Mouse (Mus musculus) gastrocnemius, postnatal 14 days (tissue): ENCODE data around the gene Prop1. TPM values are rescaled to one million over a fixed set of nuclear protein-coding genes. Genes with fewer than 3 reads are reported as not detected.

Experiments used
- DNase-seq: peaks from one replicate; pipeline ENCODE4 v3.0.0; 2021; ENCODE audit warnings: mixed read lengths
- intact Hi-C: fragments of 180-260 bp; cut with DNase I; formaldehyde crosslinking; loops from one replicate; pipeline ENCODE4 v1.15.1; 2025; ENCODE audit warnings: low total_unique reads
- long read RNA-seq, 2 experiments: library from polyadenylated mRNA; stranded (forward); transcript quantifications; one replicate each; pipeline ENCODE4 v2.0.0; 2021
- total RNA-seq, 2 experiments: library from RNA; stranded (reverse); gene quantifications; 2 replicates each; pipeline ENCODE4 v1.2.3; 2021

The Prop1 gene
- total RNA-seq, result not detected
- long read RNA-seq, experiment 1, result 0 reads
- long read RNA-seq, experiment 2, result 0 reads

DNA sequence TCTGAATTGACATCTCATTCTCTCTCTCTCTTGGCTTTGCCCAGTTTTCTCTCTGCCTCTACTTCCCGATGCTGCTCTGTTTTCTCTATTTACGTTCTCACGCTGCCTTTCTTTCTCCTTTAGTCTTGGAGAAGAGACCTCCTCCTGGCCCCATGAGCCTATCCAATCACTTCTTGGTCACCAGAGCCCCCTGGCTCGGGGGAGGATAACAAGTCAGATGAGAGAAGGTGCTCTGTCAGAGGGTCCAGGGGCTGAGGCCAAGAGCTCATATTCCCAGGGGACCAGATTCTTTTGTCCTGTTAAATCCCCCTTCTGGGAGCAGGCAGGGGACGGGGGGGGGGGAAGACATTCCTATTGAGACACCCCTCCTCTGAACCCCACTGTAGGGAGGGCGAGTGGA, at the start of gene Prop1:
Prop1 (minus strand) TSS at position 101 of the 400 bp plus-strand sequence.
- intact Hi-C loops, result no loop called here

GRCm38 (mm10) chr11:51003296-51003695, 49.7 kb upstream of the Prop1 start, which contains the start of gene Olfr51:
Gene Olfr51 (plus strand): TSS chr11:51003596.
- intact Hi-C loops, result no loop called here
- no peak for DNase-seq

More for the DNA sequence above, at the start of gene Prop1:
- no peak for DNase-seq

DNA sequence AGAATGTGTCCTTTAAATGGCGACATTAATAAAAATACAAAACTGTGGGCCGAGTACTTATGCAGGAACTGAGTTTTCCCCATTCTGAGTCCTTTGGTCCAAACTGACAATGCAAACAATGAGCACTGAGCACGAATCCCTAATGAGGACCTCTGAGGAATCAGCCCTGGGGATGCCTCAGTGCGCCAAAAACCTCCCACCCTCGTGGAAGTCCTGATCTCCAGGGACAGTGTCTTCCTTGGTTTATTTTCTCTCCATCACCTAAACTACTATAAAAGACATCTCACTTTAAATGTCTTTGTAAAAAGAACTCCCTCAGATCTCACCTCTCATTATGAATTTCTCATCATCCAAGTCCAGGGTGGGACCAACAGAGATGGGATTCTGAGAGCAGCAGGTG, 28.1 kb upstream of the Prop1 start, which contains the start of gene Olfr1377:
Olfr1377 (plus strand) TSS at position 301 of the 400 bp plus-strand sequence.
- intact Hi-C loops, result no loop called here
- no peak for DNase-seq

DNA sequence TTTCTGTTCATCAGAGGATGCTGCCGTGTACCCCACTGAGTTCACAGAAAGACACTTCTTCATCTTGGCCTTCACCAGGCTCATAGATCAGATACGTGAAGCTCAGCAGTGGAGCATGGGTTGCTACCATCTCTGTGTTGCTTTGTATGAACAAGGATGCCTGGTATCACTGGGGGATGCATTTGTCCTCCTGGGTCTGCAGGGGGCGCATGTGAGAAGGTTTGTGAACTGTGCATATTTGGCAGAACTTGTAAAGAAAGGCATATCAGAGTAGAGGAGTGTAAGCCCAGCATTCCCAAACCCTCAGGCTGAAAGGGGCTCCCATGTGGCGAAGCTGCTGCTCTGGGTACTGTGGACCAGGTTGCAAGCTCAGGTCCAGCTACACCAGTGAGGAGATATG, 23.7 kb upstream of the Prop1 start:
- DNase-seq, result no peak
- intact Hi-C loops, result no loop called here

DNA sequence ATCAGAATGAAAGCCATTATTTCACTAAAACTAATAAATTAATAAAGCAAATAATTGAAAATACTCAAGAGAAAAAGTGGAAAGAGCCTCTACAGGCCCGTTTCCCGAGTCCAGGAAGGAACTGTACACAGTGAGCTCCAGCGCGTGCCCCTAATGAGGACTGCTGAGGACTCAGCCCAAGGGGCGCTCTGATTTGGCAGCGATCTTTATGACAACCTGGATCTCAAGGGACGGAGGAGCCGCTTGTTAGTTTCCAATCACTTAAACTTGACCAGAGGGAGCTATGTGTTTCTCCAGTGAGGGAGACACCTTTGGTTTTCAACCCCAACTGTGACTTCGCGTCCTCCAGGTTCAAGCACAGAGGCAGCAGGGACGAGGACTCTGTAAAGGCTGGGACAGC, 12.7 kb upstream of the Prop1 start, which contains the start of gene Olfr1378:
Olfr1378 (plus strand) TSS at position 301 of the 400 bp plus-strand sequence.
- intact Hi-C loops, result no loop called here
- DNase-seq, result no peak

DNA sequence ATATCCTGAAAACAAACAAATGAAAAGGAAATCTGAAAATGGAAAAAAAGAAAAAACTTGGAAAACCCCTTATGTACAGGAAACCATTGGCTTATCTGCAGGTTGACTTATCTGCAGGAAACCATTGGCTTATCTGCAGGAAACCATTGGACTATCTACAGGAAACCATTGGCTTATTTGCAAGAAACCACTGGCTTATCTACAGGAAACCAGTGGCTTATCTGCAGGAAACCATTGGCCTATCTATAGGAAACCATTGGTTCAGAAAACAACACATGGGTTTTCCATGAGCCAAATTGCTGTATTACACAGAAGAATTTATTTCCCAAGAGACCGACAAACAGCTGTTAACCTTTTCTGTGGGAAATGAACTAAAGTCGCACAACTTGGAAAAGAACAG, 11.3 kb upstream of the Prop1 start:
- no peak for DNase-seq
- intact Hi-C loops, result no loop called here

GRCm38 (mm10) chr11:50952290-50952689, 1.3 kb downstream of the Prop1 start:
- intact Hi-C loops, result no loop called here
- no peak for DNase-seq

DNA sequence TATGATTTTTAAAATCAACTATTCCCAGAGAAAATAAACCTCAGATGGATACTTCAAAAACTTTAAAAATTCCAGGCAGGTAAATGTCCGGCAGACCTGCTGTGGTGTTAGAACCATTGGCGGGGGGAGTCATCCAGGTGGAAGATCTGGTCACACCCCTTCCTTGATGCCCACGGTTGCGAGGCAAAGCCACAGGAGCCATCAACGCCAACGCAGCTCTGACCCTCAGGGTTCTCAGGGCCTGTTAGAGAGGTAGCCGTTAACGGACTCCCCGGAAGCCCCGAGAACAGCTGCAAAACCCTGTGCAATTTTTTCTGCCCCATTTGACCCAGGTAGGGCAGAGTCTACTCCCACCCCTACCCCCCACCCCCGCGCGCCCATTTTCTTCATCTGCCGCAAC, 10.1 kb downstream of the Prop1 start, which contains the start of gene 4933414I15Rik:
4933414I15Rik (minus strand) TSS at position 260 of the 400 bp plus-strand sequence.
- intact Hi-C loops, result loop anchor here (5.0 kb wide), 1 partner anchor 89 kb away; no protein-coding TSS in a partner anchor

GRCm38 (mm10) chr11:50942386-50942785, 11.2 kb downstream of the Prop1 start:
- intact Hi-C loops, result loop anchor here (5.0 kb wide), 1 partner anchor 90 kb away; no protein-coding TSS in a partner anchor
- DNase-seq, result no peak

More for the DNA sequence above, 10.1 kb downstream of the Prop1 start, which contains the start of gene 4933414I15Rik:
- DNase-seq, result no peak

DNA sequence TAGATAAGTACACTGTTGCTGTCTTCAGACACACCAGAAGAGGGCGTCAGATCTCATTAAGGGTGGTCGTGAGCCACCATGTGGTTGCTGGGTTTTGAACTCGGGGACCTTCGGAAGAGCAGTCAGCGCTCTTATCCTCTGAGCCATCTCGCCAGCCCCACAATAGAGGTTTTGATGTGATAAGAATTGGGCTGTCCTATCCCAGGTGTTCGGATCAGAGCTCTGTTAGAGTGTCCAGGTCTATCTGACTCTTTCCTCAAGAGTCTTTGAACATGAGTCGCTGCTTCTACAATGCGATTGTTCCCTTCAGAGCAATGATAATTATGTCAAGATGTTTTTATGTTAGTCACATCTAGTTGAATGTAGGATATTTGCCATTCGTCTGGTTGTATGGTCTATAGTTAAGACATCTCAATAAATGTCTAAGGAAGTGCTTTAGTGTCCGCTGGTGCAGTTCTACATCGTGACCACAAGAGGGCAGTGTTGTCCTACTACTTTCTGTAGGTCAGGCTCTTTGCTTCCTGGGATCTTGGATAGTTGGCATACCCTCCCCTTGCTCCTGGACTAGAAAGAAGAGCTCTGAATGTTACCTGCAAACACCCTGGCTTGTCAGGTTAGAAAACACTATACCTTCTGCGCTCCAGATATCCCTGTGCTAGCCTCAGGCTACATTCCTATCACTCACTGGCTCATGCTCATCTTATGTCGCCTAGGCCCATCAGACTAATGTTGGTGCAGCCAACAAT, 13.8 kb downstream of the Prop1 start:
- no peak for DNase-seq
- intact Hi-C loops, result loop anchor here (5.0 to 10.0 kb wide), 2 partner anchors 93 to 105 kb away; no protein-coding TSS in a partner anchor

DNA sequence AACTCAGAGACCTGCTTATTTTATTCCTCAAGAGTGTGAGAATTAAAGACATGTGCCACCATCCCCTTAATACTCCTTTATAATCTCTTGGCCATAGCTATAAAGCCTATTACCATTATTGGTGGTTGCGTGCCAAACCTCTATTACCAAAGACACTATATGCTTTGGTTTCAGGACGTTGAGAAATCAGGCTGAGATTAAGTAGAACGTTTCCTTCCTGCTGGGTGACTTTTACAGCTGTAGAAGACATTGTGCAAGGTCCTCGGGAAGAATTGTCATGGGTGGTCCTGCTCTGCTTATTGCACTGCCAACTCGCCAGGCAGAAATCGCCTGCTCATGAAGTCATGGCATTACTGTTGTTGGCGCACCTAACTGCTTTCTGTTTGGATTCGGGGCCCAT, 15.1 kb downstream of the Prop1 start:
- intact Hi-C loops, result loop anchor here (10.0 kb wide), 1 partner anchor 104 kb away; no protein-coding TSS in a partner anchor
- no peak for DNase-seq

DNA sequence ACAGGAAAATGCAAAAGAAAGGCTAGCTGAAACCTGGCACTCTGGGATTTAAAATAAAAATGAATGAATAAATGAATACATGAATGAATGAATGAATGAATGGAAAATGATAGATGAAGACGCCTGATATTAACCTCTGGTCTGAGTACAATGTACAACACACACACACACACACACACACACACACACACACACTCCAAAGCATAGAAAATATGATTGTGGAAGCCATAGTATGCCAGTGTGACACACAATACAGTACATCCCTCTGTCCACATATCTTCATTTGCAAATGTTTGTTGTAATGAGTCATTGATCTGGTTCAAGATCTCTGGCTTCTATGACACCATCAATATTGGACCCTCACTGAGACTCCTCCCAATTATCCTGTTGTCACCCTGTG, 21.5 kb downstream of the Prop1 start:
- intact Hi-C loops, result loop anchor here (10.0 kb wide), 1 partner anchor 97 kb away; no protein-coding TSS in a partner anchor

DNA sequence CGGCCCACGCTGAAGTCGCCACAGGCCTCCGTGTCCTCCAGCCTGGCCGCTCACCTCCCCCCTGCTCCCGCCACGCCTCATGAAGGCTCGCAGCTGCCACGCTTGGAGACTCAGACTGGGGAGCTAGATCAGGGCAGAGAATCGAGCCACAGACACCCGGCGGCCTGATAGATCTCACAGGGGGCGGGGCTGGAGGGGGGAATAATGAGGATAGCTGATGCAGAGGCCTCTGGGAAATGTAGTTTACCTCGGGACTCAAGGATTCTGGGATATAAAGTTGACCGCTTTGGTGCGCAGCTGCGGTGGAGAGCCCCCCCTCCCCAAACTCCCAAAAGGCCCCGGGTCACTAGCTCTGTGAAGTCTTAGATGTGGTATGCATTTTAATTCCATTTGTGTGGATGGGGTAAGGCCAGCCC, 22.1 kb downstream of the Prop1 start, which contains the start of gene Zfp354b:
Zfp354b (minus strand) TSS at position 183 of the 416 bp plus-strand sequence.
- peak; percentile 80 for DNase-seq
- intact Hi-C loops, result loop anchor here (10.0 kb wide), 1 partner anchor 97 kb away; no protein-coding TSS in a partner anchor

More for the DNA sequence above, 21.5 kb downstream of the Prop1 start:
- no peak for DNase-seq

DNA sequence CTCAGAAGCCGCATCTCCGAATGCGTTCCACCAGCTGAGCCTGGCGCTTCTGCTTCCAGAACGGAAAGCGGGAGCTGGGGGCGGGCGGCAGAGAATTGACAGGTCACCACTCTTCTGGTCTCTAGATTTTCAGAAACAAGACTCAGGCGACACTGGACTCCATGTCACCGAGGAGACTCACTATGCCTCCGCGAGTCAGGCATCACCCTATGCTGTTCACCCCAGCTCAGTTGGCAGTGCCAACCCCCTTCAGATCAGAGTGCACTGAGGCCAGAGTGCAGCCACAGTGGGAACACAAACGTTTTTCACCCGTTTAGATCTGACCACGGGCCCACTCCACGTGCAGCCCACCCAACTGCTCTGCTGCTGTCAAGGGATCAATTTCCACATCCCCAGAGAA, 22.5 kb downstream of the Prop1 start:
- no peak for DNase-seq
- intact Hi-C loops, result loop anchor here (10.0 kb wide), 1 partner anchor 96 kb away; no protein-coding TSS in a partner anchor

DNA sequence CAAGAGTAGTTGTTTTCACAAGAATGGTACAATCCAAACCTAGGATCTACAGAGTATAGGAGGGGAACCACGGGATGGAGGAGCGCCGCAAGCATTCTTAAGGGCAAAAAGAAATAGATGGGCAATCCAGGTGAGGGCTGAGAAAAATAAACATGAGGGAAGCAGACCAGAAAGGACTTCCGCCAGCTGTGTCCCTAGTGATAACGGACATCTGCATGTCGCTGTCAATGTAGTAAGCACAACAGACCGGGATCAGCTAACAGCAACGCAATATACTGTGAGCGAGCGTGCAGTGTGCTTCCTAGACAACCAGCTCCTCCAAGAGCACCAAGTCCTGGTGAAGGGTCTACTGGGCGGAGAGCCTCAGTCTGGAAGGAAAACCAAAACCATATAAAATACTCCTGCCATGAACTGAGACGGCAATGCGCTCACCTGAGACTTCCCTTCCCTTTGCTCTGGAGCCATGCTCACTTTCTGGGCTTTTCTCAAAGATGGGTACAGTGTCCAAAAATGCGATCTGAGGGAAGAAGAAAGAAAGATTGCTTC, 23.0 kb downstream of the Prop1 start:
- intact Hi-C loops, result loop anchor here (10.0 kb wide), 1 partner anchor 96 kb away; no protein-coding TSS in a partner anchor
- DNase-seq, result no peak

DNA sequence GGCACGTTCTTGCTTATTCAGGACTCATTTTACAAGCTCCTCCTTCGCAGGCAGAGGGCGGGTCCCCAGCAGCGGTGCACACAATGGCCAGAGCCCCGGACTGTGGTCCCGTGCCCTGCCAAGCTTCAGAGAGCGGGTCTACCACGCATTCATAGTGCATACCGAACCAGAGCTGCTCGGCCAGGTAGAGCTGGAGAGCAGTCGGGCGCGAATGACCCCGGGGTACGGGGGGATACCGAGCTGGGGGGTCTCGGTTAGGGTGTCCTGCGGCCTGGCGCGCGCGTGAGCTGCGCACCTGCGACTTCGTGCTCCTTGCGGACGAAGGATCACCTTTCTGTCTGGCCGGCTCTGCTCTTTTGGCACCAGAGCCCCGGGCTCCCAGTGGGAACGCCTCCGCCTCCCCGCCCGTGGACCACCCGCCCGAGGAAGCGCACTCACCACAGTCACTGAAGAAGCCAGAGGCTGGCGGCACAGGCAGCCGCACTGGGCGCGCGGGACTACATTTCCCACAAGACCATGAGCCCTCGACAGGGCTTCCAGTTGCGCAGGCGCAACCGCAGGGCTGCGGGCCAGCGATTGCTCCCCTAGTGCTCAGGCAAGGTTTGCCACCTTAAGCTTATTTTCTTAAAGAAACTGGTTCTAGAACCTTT, 37.8 kb downstream of the Prop1 start, which contains the start of gene Zfp2:
Zfp2 (minus strand) TSS at position 495 of the 650 bp plus-strand sequence.
- intact Hi-C loops, result no loop called here
- peak; percentile 93 for DNase-seq

GRCm38 (mm10) chr11:50914461-50914860, 39.1 kb downstream of the Prop1 start:
- intact Hi-C loops, result no loop called here
- no peak for DNase-seq

- DNase-seq, result no peak
- intact Hi-C loops, result no loop called here
These were observed 40.3 kb downstream of the Prop1 start for GRCm38 (mm10) chr11:50913301-50913700.

DNA sequence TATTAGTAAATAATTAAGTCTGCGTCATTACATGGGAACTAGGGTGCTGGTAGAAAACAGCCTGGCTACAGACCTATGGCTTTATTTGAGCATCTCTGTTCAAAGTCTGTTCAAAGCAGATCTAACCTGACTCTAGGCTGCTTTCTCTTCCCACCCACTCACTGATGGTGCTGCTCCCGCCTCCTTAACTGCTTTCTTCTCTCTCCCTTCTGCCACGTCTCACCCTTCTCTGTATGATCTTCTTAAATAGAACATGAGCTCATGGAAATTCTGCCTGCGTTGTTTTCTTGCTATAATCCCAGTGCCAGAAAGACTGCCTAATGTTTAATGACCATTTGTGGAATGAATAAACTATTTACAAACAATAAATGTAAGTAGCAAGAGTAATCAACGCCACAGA, 45.4 kb downstream of the Prop1 start:
- intact Hi-C loops, result no loop called here
- DNase-seq, result no peak
